Mouse (Mus musculus): ENCODE measurements around the gene Gm20388. TPM values are rescaled to one million over a fixed set of nuclear protein-coding genes. Genes with fewer than 3 reads are reported as not detected.

Gm20388 gene
- total RNA-seq, 2 experiments from 2014 or later = 2.4 to 2.6 TPM

DNA sequence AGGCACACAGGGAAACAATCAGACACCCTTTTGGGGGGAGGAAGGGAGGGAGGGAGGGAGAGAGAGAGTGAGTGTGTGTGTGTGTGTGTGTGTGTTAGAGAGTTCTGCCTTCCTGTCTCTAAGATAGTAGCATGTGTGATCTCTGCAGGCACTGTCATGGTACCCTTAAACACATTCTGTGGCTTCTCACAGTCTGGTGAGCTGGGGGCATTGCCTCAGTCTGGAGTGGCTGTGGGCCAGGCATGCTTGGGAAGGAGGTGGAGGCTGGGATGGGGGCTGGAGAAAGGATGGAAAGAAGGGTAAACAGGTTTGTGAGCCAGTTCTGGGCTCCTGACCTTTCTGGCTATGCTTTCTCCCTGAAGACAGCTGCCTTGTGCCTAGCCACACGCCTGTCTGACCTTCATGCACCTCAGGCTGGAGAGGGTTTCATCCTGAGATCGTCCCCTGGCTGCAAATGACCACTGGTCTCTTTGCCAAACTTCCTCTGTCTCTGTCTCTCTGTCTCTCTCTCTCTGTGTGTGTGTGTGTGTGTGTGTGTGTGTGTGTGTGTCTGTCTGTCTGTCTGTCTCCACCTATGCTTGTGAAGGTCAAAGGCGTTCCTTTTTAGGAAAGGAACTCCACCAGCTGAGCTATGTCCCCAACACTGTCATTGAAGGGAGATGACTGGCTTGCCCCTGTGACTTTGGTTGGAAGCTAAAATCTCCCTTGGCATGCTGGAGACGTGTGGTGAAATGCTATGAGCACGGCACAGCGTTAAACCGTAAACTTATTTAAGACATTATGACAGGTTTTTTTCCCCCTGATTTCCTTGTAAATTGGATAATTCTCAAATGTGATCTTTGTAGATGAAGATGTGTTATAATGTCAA, 4195.9 kb downstream of the Gm20388 start:
- intact Hi-C loops (cut with DNase I) = no loop called here
- no peak overlapping the region for H3K27ac ChIP-seq
- DNase-seq (ENCODE audit: extremely low spot score in 1 of 2, low spot score in 2 of 2) = no peak
- TF ChIP-seq CTCF (IDR thresholded peaks at IDR 0.05) = no peak
- H3K4me3 ChIP-seq = no peak overlapping the region

DNA sequence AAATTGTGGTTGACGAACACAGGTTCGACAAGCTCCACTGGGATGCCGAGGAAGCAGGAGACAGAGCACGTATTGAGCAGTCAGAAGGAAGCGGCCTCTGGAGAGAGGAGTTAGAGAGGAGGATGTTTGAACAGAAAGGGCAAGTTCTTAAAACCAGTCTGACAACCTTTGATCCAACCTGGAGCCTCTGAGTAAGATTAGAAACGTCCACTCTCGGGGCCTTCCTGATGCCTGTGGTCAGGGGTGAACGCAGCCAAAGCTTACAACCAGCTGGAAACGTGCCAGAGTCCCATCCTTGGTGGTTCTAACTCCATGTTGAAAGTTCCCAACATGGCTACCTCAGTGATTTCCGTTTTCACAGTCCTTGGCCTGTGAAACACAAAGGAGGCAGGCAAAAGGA, 4202.5 kb downstream of the Gm20388 start:
- no peak for TF ChIP-seq CTCF (IDR thresholded peaks at IDR 0.05)
- Histone ChIP-seq H3K27ac (no peak overlapping the region), H3K4me3 (no peak overlapping the region)
- intact Hi-C loops (cut with DNase I) = no loop called here
- no peak for DNase-seq (ENCODE audit: extremely low spot score in 1 of 2, low spot score in 2 of 2)

DNA sequence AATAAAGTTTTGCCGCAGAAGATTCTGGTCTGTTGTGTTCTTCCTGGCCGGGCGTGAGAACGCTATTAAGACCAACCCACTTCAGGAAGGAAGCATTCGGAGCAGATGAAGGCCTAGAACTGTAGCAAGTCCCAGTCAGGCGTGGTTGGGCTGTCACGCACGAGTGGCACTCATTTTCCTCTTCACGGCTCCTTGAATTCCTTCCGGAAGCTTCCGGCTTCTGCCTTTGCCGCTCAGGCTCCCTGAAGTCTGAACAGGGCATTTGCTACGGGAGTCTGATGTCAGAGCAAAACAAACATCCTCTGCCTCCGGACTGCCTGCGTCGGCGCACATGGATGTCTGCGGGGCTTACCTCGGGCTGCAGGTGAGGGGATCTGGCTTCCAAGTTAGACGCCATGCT, 4214.6 kb downstream of the Gm20388 start:
- intact Hi-C loops (cut with DNase I) = no loop called here
- no peak overlapping the region for H3K4me3 ChIP-seq
- no peak overlapping the region for H3K27ac ChIP-seq
- DNase-seq (ENCODE audit: extremely low spot score in 1 of 2, low spot score in 2 of 2) = no peak
- TF ChIP-seq CTCF (IDR thresholded peaks at IDR 0.05) = no peak

DNA sequence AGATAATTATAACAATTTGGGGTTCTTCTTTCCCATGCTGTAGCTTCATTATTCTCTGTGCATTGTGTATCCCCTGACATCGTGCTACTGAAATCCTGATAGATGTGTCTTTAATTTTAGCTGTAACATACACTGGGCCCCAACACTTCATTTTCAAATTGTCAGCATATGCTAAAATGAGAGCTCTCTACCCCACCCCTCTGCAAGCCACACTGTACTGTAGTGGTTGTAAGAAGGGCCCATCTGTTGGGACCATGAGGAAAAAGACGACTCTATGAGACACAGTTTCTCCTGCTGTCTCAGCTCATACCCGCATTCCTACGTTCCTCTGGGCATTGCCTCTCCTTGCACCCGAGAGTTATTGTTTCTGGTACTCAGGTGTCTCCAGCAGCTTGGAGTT, 4226.6 kb downstream of the Gm20388 start:
- intact Hi-C loops (cut with DNase I) = no loop called here
- Histone ChIP-seq H3K4me3 (no peak overlapping the region), H3K27ac (no peak overlapping the region)
- DNase-seq (ENCODE audit: extremely low spot score in 1 of 2, low spot score in 2 of 2) = no peak
- no peak for TF ChIP-seq CTCF (IDR thresholded peaks at IDR 0.05)

DNA sequence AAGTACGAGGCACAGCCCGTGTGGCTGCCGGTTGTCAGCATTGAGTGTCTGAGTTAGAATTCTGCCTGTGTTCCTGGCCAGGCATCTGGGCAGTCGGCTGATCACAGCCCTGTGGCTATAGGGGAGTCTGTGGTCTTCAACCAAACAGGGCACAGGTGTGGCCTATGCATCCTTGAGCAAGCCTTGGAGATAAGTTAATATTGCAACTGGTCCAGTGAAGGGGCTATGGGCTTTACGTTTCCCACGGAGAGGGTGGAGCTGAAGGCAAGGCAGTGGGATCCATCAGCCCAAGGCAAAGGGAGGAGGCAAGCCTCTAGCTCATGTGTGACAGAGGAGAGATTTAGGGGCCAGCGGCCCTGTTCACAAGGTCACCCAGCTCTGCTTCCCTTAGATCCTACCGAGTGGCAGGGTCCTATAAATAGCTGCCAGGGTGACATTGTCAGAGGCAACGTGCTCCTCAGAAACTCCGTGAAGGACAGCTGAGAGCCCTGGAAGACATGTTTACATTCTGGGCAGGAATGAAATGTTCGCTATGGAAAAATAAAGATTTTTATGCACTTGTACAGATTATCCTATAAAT, 4229.7 kb downstream of the Gm20388 start:
- no peak overlapping the region for H3K27ac ChIP-seq
- no peak for DNase-seq (ENCODE audit: extremely low spot score in 1 of 2, low spot score in 2 of 2)
- intact Hi-C loops (cut with DNase I) = no loop called here

DNA sequence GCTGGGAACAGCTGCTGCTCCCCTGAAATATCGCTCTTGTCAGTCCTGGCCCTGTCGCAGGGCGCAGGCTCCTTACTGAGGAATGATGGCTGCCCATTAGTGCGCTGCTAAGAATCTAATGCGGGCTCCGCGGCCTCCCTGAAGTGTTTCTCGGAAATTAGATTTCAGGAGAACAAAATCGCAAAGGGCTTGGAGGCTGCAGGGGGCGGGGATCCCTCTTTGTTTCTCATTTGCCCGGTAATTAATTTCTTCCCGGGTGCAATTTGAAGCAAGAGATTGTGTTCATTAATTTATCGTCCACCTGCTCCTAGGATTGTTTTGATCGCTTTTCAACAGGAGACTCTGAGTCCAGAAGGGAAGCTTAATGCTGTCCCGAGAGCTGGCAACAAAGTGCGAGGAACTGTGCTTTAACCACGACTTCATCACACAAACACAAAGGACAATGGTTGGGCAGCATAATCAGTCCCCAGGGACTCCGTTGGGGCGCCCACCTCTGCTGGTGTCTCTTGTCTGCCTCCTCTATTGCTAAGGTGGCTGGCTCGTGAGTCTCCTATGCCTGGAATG, 4230.3 kb downstream of the Gm20388 start:
- no peak for DNase-seq (ENCODE audit: extremely low spot score in 1 of 2, low spot score in 2 of 2)
- intact Hi-C loops (cut with DNase I) = no loop called here
- Histone ChIP-seq H3K27ac (no peak overlapping the region), H3K4me3 (no peak overlapping the region)
- no peak for TF ChIP-seq CTCF (IDR thresholded peaks at IDR 0.05)

More for the DNA sequence above, 4229.7 kb downstream of the Gm20388 start:
- TF ChIP-seq CTCF (IDR thresholded peaks at IDR 0.05) = no peak
- no peak overlapping the region for H3K4me3 ChIP-seq

DNA sequence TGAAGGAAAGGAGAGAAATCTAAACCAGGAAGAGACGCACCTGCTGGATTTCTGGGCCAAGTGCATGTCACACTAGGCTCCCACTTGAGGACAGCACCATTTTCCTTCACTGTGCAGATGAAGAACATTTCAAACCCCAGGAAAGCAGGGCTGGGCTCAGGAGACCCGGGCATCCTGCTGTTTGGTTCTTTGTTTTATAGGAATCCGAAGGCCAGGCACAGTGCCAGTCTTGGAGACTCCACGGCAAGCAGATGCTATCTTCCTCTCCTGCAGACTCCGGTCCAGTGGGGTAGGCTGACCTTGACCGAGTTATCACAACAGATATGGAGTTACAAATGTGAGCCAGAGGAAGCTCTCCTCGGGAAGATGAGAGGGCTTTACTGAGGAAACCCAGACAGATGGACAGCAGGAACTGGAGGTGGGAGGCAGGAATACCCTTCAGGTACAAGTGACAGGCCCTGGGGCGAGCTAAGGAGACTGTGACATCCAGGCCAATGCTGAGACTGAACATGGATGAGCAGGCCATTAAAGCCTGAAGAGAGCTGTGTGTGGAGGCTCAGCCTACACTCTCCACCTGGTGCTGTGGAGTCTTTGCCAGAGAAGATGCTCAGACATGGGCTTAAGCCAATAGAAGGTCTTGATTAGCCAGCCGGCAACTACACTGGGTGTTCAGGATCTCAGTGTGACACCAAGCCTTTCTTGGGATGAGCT, 4231.2 kb downstream of the Gm20388 start:
- TF ChIP-seq CTCF (IDR thresholded peaks at IDR 0.05) = no peak
- DNase-seq (ENCODE audit: extremely low spot score in 1 of 2, low spot score in 2 of 2) = peak in 1 of 2 experiments; percentile 30
- H3K4me3 ChIP-seq = no peak overlapping the region
- intact Hi-C loops (cut with DNase I) = no loop called here
- H3K27ac ChIP-seq = no peak overlapping the region

DNA sequence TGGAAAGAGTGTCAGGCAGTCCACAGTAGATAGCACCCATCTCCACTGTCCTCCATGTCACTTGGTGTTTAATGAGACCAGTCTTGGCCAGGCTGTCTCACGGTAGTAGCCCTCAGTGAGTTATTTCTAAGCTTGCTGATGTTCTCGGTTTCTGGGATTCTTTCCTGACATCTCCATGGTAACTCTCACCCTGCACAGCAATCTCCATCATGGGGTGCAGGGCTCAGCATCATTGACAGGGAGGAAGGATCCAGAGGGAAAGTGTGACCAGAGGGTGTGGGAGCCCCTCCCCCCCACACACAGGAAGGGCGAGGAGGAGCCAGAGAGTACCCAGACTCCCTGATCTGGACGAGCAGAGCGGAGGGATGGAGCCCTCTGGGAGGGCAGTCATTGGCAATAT, 4232.4 kb downstream of the Gm20388 start:
- no peak for TF ChIP-seq CTCF (IDR thresholded peaks at IDR 0.05)
- intact Hi-C loops (cut with DNase I) = no loop called here
- Histone ChIP-seq H3K4me3 (no peak overlapping the region), H3K27ac (no peak overlapping the region)
- no peak for DNase-seq (ENCODE audit: extremely low spot score in 1 of 2, low spot score in 2 of 2)

DNA sequence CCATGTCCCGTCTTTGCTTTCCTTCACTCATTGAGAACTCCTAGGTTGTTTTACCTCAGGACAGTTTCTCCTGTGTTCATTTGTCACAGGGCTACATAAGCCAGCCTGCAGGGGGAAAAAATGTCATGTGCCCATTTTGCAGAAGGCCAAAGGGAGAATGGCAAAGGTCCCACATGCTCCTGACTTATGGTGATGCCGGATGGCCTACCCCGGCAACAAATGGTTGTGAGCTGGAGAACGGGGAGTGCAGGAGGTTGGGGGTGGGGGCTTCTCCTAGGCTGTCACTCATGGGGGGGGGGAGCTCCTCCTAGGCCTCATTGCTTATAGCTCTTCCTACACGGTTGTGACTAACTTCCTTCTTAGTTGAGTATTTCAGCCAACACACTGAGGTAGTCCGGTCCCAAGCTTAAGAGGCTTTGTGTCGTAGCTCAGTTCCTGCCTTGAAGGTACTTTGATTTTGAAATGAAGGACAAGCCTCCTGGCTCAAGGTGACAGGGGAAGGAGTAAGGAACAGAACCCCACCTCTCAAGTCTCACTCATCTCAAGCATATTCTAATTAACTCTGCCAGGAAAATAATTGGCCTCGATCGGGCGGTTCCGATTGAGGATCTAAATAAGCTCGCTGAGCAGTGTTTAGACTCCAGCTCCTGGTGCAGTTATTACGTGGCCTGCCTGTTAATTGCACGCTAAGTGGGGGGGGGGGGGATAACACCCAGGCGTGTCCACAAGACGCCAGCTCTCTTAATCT, 4233.4 kb downstream of the Gm20388 start:
- intact Hi-C loops (cut with DNase I) = no loop called here
- DNase-seq (ENCODE audit: extremely low spot score in 1 of 2, low spot score in 2 of 2) = no peak
- no peak for TF ChIP-seq CTCF (IDR thresholded peaks at IDR 0.05)
- no peak overlapping the region for H3K4me3 ChIP-seq
- H3K27ac ChIP-seq = no peak overlapping the region

DNA sequence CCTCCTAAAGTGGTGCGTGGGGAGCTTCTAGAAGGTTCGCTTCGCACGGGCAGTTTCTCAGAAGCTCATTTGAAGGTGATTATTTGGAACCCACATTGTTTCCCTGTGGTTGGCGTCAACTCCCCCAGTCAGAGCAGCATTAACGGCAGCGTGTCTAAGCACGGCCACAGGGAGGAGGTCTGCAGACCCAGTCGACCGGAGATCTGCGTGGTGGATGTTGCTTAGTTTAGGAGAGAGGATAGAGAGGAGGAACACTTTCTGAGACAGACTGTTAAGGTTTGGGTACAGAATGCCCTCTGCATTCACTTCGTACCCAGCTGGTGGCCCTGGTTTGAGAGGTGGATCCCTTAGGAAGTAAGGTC, 4234.0 kb downstream of the Gm20388 start:
- intact Hi-C loops (cut with DNase I) = no loop called here

DNA sequence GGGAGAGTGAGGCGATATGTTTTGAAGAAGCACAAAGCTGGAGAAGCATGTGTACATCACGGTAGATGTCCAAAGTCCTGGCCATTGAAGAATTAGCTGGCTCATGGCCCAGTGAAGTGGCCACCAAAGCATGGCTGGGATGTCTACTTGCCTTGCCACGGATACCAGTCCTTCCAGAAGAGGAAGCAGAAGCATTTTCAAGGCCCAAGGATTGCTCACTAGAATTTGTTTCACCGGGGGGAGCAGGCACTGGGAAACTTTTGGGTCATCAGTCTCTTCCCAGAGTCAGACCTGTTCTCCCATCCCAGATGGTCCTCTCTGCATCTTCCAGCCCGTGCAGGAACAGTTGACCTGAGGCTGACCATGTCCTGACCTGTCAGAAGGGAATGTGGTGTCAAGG, 4235.6 kb downstream of the Gm20388 start:
- no peak overlapping the region for H3K4me3 ChIP-seq
- no peak for DNase-seq (ENCODE audit: extremely low spot score in 1 of 2, low spot score in 2 of 2)
- TF ChIP-seq CTCF (IDR thresholded peaks at IDR 0.05) = no peak
- intact Hi-C loops (cut with DNase I) = no loop called here
- H3K27ac ChIP-seq = no peak overlapping the region

More for the DNA sequence above, 4234.0 kb downstream of the Gm20388 start:
- DNase-seq (ENCODE audit: extremely low spot score in 1 of 2, low spot score in 2 of 2) = no peak
- Histone ChIP-seq H3K4me3 (no peak overlapping the region), H3K27ac (no peak overlapping the region)
- no peak for TF ChIP-seq CTCF (IDR thresholded peaks at IDR 0.05)
